Mouse (Mus musculus) left cerebral cortex, adult 18-20 months (tissue): ENCODE results near the gene Tmem63c. TPM values are rescaled to one million over a fixed set of nuclear protein-coding genes. Genes with fewer than 3 reads are reported as not detected.

ENCODE experiments used
- DNase-seq, 2 experiments: peaks; one replicate each; pipeline ENCODE4 v3.0.0; 2021 to 2022; ENCODE audit warnings: low spot score in 2 of 2, mixed read lengths in 1 of 2
- long read RNA-seq, 2 experiments: library from polyadenylated mRNA; stranded (forward); transcript quantifications; one replicate each; pipeline ENCODE4 v2.0.0; 2021
- total RNA-seq, 2 experiments: library from RNA; stranded (reverse); gene quantifications; 2 replicates each; pipeline ENCODE4 v1.2.3; 2021

Tmem63c gene
- 10 to 100 TPM; 37.7 to 41.2 TPM for total RNA-seq
- long read RNA-seq, experiment 1, transcript Tmem63c-203 (24 exons, 3,455 nt) = major isoform, 8 of 22 reads
- long read RNA-seq, experiment 1, partial matches to known transcripts = 4 of 22 reads
- long read RNA-seq, experiment 1, other reads (novel, unspliced or antisense) = 7 of 22 reads
- long read RNA-seq, experiment 2, partial matches to known transcripts = 5 of 14 reads
- long read RNA-seq, experiment 2, other reads (novel, unspliced or antisense) = 4 of 14 reads

GRCm38 (mm10) chr12:87021040-87021439, at the start of gene Tmem63c:
Gene Tmem63c, plus strand, starts transcription at chr12:87021340.
- no peak for DNase-seq

- peak in 1 of 2 experiments; percentile 74 for DNase-seq
These were observed 47.9 kb upstream of the Tmem63c start for GRCm38 (mm10) chr12:86973216-86973615.

- peak; percentile 50 to 76 for DNase-seq
These were observed 47.4 kb upstream of the Tmem63c start for GRCm38 (mm10) chr12:86973706-86974105.

GRCm38 (mm10) chr12:86974387-86975288, 46.5 kb upstream of the Tmem63c start:
- DNase-seq = peak; percentile 72 to 74

- DNase-seq = no peak
These were observed 45.4 kb upstream of the Tmem63c start for GRCm38 (mm10) chr12:86975761-86976160.

GRCm38 (mm10) chr12:86976511-86977168, 44.5 kb upstream of the Tmem63c start:
- DNase-seq = no peak

GRCm38 (mm10) chr12:86977833-86978232, 43.3 kb upstream of the Tmem63c start:
- peak; percentile 84 to 89 for DNase-seq

GRCm38 (mm10) chr12:86981180-86981579, 40.0 kb upstream of the Tmem63c start:
- DNase-seq = no peak

GRCm38 (mm10) chr12:86983470-86984193, 37.5 kb upstream of the Tmem63c start:
- peak in 1 of 2 experiments; percentile 52 for DNase-seq

GRCm38 (mm10) chr12:86984194-86984555, 37.0 kb upstream of the Tmem63c start:
- DNase-seq = no peak

GRCm38 (mm10) chr12:86986562-86986961, 34.6 kb upstream of the Tmem63c start:
- DNase-seq = no peak

- DNase-seq = no peak
These were observed 32.9 kb upstream of the Tmem63c start for GRCm38 (mm10) chr12:86988227-86988626.

GRCm38 (mm10) chr12:86989378-86989777, 31.8 kb upstream of the Tmem63c start:
- DNase-seq = no peak

GRCm38 (mm10) chr12:86989890-86990754, 31.0 kb upstream of the Tmem63c start, which contains the start of gene Zdhhc22:
Gene Zdhhc22, minus strand, starts transcription at chr12:86990430.
- DNase-seq = peak in 1 of 2 experiments; percentile 51

- no peak for DNase-seq
These were observed 30.4 kb upstream of the Tmem63c start for GRCm38 (mm10) chr12:86990755-86991110.

GRCm38 (mm10) chr12:86994166-86994565, 27.0 kb upstream of the Tmem63c start:
- no peak for DNase-seq

GRCm38 (mm10) chr12:86994776-86995175, 26.4 kb upstream of the Tmem63c start:
- no peak for DNase-seq

- DNase-seq = no peak
These were observed 25.2 kb upstream of the Tmem63c start for GRCm38 (mm10) chr12:86995931-86996330.

GRCm38 (mm10) chr12:86998699-86999098, 22.4 kb upstream of the Tmem63c start:
- no peak for DNase-seq

GRCm38 (mm10) chr12:86999283-86999820, 21.8 kb upstream of the Tmem63c start:
- DNase-seq = no peak
